Mouse (Mus musculus): Measurements from ENCODE around the gene Cd52. TPM values are rescaled to one million over a fixed set of nuclear protein-coding genes. Genes with fewer than 3 reads are reported as not detected.

Gene Cd52
- polyA plus RNA-seq, 1 experiment from 2014 or later: 23.8 TPM

- no peaks in the 10 kb centered on the region for H3K9me3 ChIP-seq (ENCODE audit: control insufficient read depth, low read length)
- 0 out of 2 replicates have a peak, but pooled peaks cover 3% of the 10 kb centered on the region for H3K4me1 ChIP-seq (replicated peaks; ENCODE audit: control insufficient read depth, insufficient read depth, low read length)
- no peak overlapping the region for H3K27ac ChIP-seq (ENCODE audit: low read length)
- no peak overlapping the region for H3K4me2 ChIP-seq (ENCODE audit: low read depth, low read length)
- ATAC-seq (ENCODE audit: low read depth): no peak
- no peaks in the 10 kb centered on the region for H3K36me3 ChIP-seq (ENCODE audit: control insufficient read depth, insufficient read depth, low read length)
- WGBS: 62% methylated on average over 10 of the region's 10 CpGs
- H3K9ac ChIP-seq (ENCODE audit: low read length): no peak overlapping the region
- no peaks in the 10 kb centered on the region for H3K27me3 ChIP-seq (ENCODE audit: control insufficient read depth, insufficient read depth, low read depth, low read length)
- H3K4me3 ChIP-seq (ENCODE audit: low read length): no peak overlapping the region
Measured at GRCm38 (mm10) chr4:134113356-134113994, 18.6 kb upstream of the Cd52 start.

- WGBS: 61% methylated on average over 6 of the region's 6 CpGs
- no peak overlapping the region for H3K4me3 ChIP-seq (ENCODE audit: low read length)
- no peak overlapping the region for H3K9ac ChIP-seq (ENCODE audit: low read length)
- no peaks in the 10 kb centered on the region for H3K27me3 ChIP-seq (ENCODE audit: control insufficient read depth, insufficient read depth, low read depth, low read length)
- H3K27ac ChIP-seq (ENCODE audit: low read length): no peak overlapping the region
- no peaks in the 10 kb centered on the region for H3K9me3 ChIP-seq (ENCODE audit: control insufficient read depth, low read length)
- no peaks in the 10 kb centered on the region for H3K36me3 ChIP-seq (ENCODE audit: control insufficient read depth, insufficient read depth, low read length)
- H3K4me2 ChIP-seq (ENCODE audit: low read depth, low read length): no peak overlapping the region
- no peak for ATAC-seq (ENCODE audit: low read depth)
- 0 out of 2 replicates have a peak, but pooled peaks cover 6% of the 10 kb centered on the region for H3K4me1 ChIP-seq (replicated peaks; ENCODE audit: control insufficient read depth, insufficient read depth, low read length)
Measured at GRCm38 (mm10) chr4:134112403-134112802, 17.5 kb upstream of the Cd52 start.

GRCm38 (mm10) chr4:134110653-134111052 lies 15.8 kb upstream of the Cd52 start:
- Histone ChIP-seq H3K27ac (ENCODE audit: low read length) (no peak overlapping the region), H3K4me1 (replicated peaks; ENCODE audit: control insufficient read depth, insufficient read depth, low read length) (0 out of 2 replicates have a peak, but pooled peaks cover 6% of the 10 kb centered on the region), H3K9ac (ENCODE audit: low read length) (no peak overlapping the region), H3K36me3 (ENCODE audit: control insufficient read depth, insufficient read depth, low read length) (no peaks in the 10 kb centered on the region), H3K4me2 (ENCODE audit: low read depth, low read length) (no peak overlapping the region), H3K4me3 (ENCODE audit: low read length) (no peak overlapping the region), H3K27me3 (ENCODE audit: control insufficient read depth, insufficient read depth, low read depth, low read length) (no peaks in the 10 kb centered on the region), H3K9me3 (ENCODE audit: control insufficient read depth, low read length) (no peaks in the 10 kb centered on the region)
- no peak for ATAC-seq (ENCODE audit: low read depth)
- 37% methylated on average over 3 of the region's 3 CpGs for WGBS

GRCm38 (mm10) chr4:134108196-134108595 lies 13.3 kb upstream of the Cd52 start:
- WGBS: 17% methylated on average over 5 of the region's 5 CpGs
- H3K9ac ChIP-seq (ENCODE audit: low read length): 0 out of 2 replicates have a peak overlapping the region, but pooled peaks have one; percentile 18
- H3K4me1 ChIP-seq (replicated peaks; ENCODE audit: control insufficient read depth, insufficient read depth, low read length): peaks cover 7% of the 10 kb centered on the region; the same call in 1 of the 2 replicates
- H3K27me3 ChIP-seq (ENCODE audit: control insufficient read depth, insufficient read depth, low read depth, low read length): no peaks in the 10 kb centered on the region
- no peak overlapping the region for H3K27ac ChIP-seq (ENCODE audit: low read length)
- no peaks in the 10 kb centered on the region for H3K36me3 ChIP-seq (ENCODE audit: control insufficient read depth, insufficient read depth, low read length)
- H3K9me3 ChIP-seq (ENCODE audit: control insufficient read depth, low read length): no peaks in the 10 kb centered on the region
- H3K4me3 ChIP-seq (ENCODE audit: low read length): no peak overlapping the region
- no peak for ATAC-seq (ENCODE audit: low read depth)
- H3K4me2 ChIP-seq (ENCODE audit: low read depth, low read length): no peak overlapping the region

GRCm38 (mm10) chr4:134107730-134108129 lies 12.8 kb upstream of the Cd52 start:
- Histone ChIP-seq H3K27ac (ENCODE audit: low read length) (no peak overlapping the region), H3K9me3 (ENCODE audit: control insufficient read depth, low read length) (no peaks in the 10 kb centered on the region), H3K4me2 (ENCODE audit: low read depth, low read length) (no peak overlapping the region), H3K27me3 (ENCODE audit: control insufficient read depth, insufficient read depth, low read depth, low read length) (no peaks in the 10 kb centered on the region), H3K9ac (ENCODE audit: low read length) (no peak overlapping the region), H3K4me1 (replicated peaks; ENCODE audit: control insufficient read depth, insufficient read depth, low read length) (peaks cover 11% of the 10 kb centered on the region; the same call in 1 of the 2 replicates), H3K36me3 (ENCODE audit: control insufficient read depth, insufficient read depth, low read length) (no peaks in the 10 kb centered on the region), H3K4me3 (ENCODE audit: low read length) (no peak overlapping the region)
- WGBS: 77% methylated on average over 7 of the region's 7 CpGs
- ATAC-seq (ENCODE audit: low read depth): no peak

GRCm38 (mm10) chr4:134106105-134106504 lies 11.2 kb upstream of the Cd52 start:
- no peaks in the 10 kb centered on the region for H3K27me3 ChIP-seq (ENCODE audit: control insufficient read depth, insufficient read depth, low read depth, low read length)
- H3K36me3 ChIP-seq (ENCODE audit: control insufficient read depth, insufficient read depth, low read length): no peaks in the 10 kb centered on the region
- 54% methylated on average over 7 of the region's 7 CpGs for WGBS
- no peak for ATAC-seq (ENCODE audit: low read depth)
- H3K9ac ChIP-seq (ENCODE audit: low read length): no peak overlapping the region
- H3K4me2 ChIP-seq (ENCODE audit: low read depth, low read length): no peak overlapping the region
- peaks cover 12% of the 10 kb centered on the region; the same call in 1 of the 2 replicates for H3K4me1 ChIP-seq (replicated peaks; ENCODE audit: control insufficient read depth, insufficient read depth, low read length)
- H3K27ac ChIP-seq (ENCODE audit: low read length): no peak overlapping the region
- no peak overlapping the region for H3K4me3 ChIP-seq (ENCODE audit: low read length)
- H3K9me3 ChIP-seq (ENCODE audit: control insufficient read depth, low read length): no peaks in the 10 kb centered on the region

- no peak overlapping the region for H3K27ac ChIP-seq (ENCODE audit: low read length)
Measured at GRCm38 (mm10) chr4:134102742-134103119, 7.8 kb upstream of the Cd52 start.

GRCm38 (mm10) chr4:134101979-134102741 lies 7.3 kb upstream of the Cd52 start, which contains the start of gene Ubxn11:
Ubxn11 (plus strand) TSS chr4:134102570.
- H3K4me2 ChIP-seq (ENCODE audit: low read depth, low read length): peak within 1 kb of the TSS; percentile 72
- peak within 1 kb of the TSS; percentile 71 for H3K4me3 ChIP-seq (ENCODE audit: low read length)
- H3K4me1 ChIP-seq (replicated peaks; ENCODE audit: control insufficient read depth, insufficient read depth, low read length): peaks cover 6% of the 10 kb centered on the region; the same call in 1 of the 2 replicates
- 18% methylated on average over 34 of the region's 34 CpGs for WGBS
- no peak within 1 kb of the TSS for H3K27ac ChIP-seq (ENCODE audit: low read length)
- H3K27me3 ChIP-seq (ENCODE audit: control insufficient read depth, insufficient read depth, low read depth, low read length): no peaks in the 10 kb centered on the region
- peak within 1 kb of the TSS; percentile 66 for H3K9ac ChIP-seq (ENCODE audit: low read length)
- H3K9me3 ChIP-seq (ENCODE audit: control insufficient read depth, low read length): no peaks in the 10 kb centered on the region
- peak; percentile 98 for ATAC-seq (ENCODE audit: low read depth)
- no peaks in the 10 kb centered on the region for H3K36me3 ChIP-seq (ENCODE audit: control insufficient read depth, insufficient read depth, low read length)

More at GRCm38 (mm10) chr4:134102742-134103119, 7.8 kb upstream of the Cd52 start:
- H3K4me3 ChIP-seq (ENCODE audit: low read length): peak overlapping the region; percentile 71
- H3K4me1 ChIP-seq (replicated peaks; ENCODE audit: control insufficient read depth, insufficient read depth, low read length): peaks cover 6% of the 10 kb centered on the region; the same call in 1 of the 2 replicates
- H3K4me2 ChIP-seq (ENCODE audit: low read depth, low read length): peak overlapping the region; percentile 72
- no peaks in the 10 kb centered on the region for H3K9me3 ChIP-seq (ENCODE audit: control insufficient read depth, low read length)
- H3K9ac ChIP-seq (ENCODE audit: low read length): peak overlapping the region; percentile 66
- no peaks in the 10 kb centered on the region for H3K36me3 ChIP-seq (ENCODE audit: control insufficient read depth, insufficient read depth, low read length)
- no peaks in the 10 kb centered on the region for H3K27me3 ChIP-seq (ENCODE audit: control insufficient read depth, insufficient read depth, low read depth, low read length)
- WGBS: 4% methylated on average over 21 of the region's 21 CpGs
- peak; percentile 24 for ATAC-seq (ENCODE audit: low read depth)

GRCm38 (mm10) chr4:134100245-134100644 lies 5.4 kb upstream of the Cd52 start:
- no peak for ATAC-seq (ENCODE audit: low read depth)
- Histone ChIP-seq H3K9ac (ENCODE audit: low read length) (no peak overlapping the region), H3K4me2 (ENCODE audit: low read depth, low read length) (no peak overlapping the region), H3K36me3 (ENCODE audit: control insufficient read depth, insufficient read depth, low read length) (no peaks in the 10 kb centered on the region), H3K27me3 (ENCODE audit: control insufficient read depth, insufficient read depth, low read depth, low read length) (no peaks in the 10 kb centered on the region), H3K4me1 (replicated peaks; ENCODE audit: control insufficient read depth, insufficient read depth, low read length) (peaks cover 6% of the 10 kb centered on the region; the same call in 1 of the 2 replicates), H3K27ac (ENCODE audit: low read length) (no peak overlapping the region), H3K4me3 (ENCODE audit: low read length) (no peak overlapping the region), H3K9me3 (ENCODE audit: control insufficient read depth, low read length) (no peaks in the 10 kb centered on the region)
- 72% methylated on average over 4 of the region's 4 CpGs for WGBS

All from lung, embryonic 16.5 days (tissue).